Mouse (Mus musculus) forebrain, embryonic 16.5 days (tissue): Measurements from ENCODE around the gene Vmn1r42. TPM values are rescaled to one million over a fixed set of nuclear protein-coding genes. Genes with fewer than 3 reads are reported as not detected.

Experiments used
- polyA plus RNA-seq: library from polyadenylated mRNA; unstranded; fragments of >200 nt; fragmentation: Nextera tagmentation; extraction: Ambion mirVana; gene quantifications from 2 replicates; pipeline ENCODE4 v1.2.1, GENCODE M21; 2015

The Vmn1r42 gene
- polyA plus RNA-seq, 1 experiment from 2014 or later = not detected

Other genes starting within 250 kb of the Vmn1r42 start
- gene Txnrd3, start 232.4 kb downstream of the Vmn1r42 start, polyA plus RNA-seq = 11.1 and 11.9 TPM in 2 replicates
- gene Vmn1r40, start 168.9 kb downstream of the Vmn1r42 start, polyA plus RNA-seq = not detected in 2 replicates
- not detected in 2 replicates for gene Vmn1r41, start 135.6 kb downstream of the Vmn1r42 start, polyA plus RNA-seq
- not detected in 2 replicates for gene Vmn1r43, start within 50 bp of the Vmn1r42 start, polyA plus RNA-seq
- not detected in 2 replicates for gene Vmn1r44, start 7.2 kb upstream of the Vmn1r42 start, polyA plus RNA-seq
- not detected in 2 replicates for gene Vmn1r45, start 64.2 kb upstream of the Vmn1r42 start, polyA plus RNA-seq
- not detected in 2 replicates for gene Vmn1r46, start 92.9 kb upstream of the Vmn1r42 start, polyA plus RNA-seq
- gene Vmn1r47, start 139.7 kb upstream of the Vmn1r42 start, polyA plus RNA-seq = not detected in 2 replicates
- gene Vmn1r48, start 160.4 kb upstream of the Vmn1r42 start, polyA plus RNA-seq = not detected in 2 replicates
- gene Vmn1r49, start 202.1 kb upstream of the Vmn1r42 start, polyA plus RNA-seq = not detected in 2 replicates
- not detected in 2 replicates for gene Vmn1r50, start 225.0 kb upstream of the Vmn1r42 start, polyA plus RNA-seq
- not detected in 2 replicates for gene Vmn1r51, start 246.2 kb upstream of the Vmn1r42 start, polyA plus RNA-seq